Mouse (Mus musculus) midbrain, embryonic 10.5 days (tissue): ENCODE measurements around the gene Lsm8. TPM values are rescaled to one million over a fixed set of nuclear protein-coding genes. Genes with fewer than 3 reads are reported as not detected.

Experiments used
- DNase-seq: peaks from one replicate; pipeline ENCODE4 v3.0.0-alpha.2; 2017; ENCODE audit warnings: low spot score
- H3K27ac ChIP-seq: fragments of 300-500 bp; sonication (generic); replicated peaks from 2 replicates; pipeline ENCODE4 v1.5.1; 2016; ENCODE audit warnings: mild to moderate bottlenecking
- H3K27me3 ChIP-seq: fragments of 300-500 bp; sonication (generic); 2 replicates; pipeline ENCODE4 v1.6.1; 2016; ENCODE audit warnings: low read depth, mild to moderate bottlenecking; ENCODE audit not compliant: poor library complexity, severe bottlenecking
- H3K36me3 ChIP-seq: fragments of 300-500 bp; sonication (generic); 2 replicates; pipeline ENCODE4 v1.6.1; 2016; ENCODE audit warnings: mild to moderate bottlenecking, moderate library complexity
- H3K4me1 ChIP-seq: fragments of 300-500 bp; sonication (generic); 2 replicates; pipeline ENCODE4 v1.6.1; 2016
- H3K4me3 ChIP-seq: fragments of 300-500 bp; sonication (generic); 2 replicates; pipeline ENCODE4 v1.5.1; 2016; ENCODE audit warnings: mild to moderate bottlenecking, moderate library complexity
- H3K9me3 ChIP-seq: fragments of 300-500 bp; sonication (generic); replicated peaks from 2 replicates; pipeline ENCODE4 v1.6.1; 2016; ENCODE audit warnings: mild to moderate bottlenecking
- WGBS: fragments of 180-500 bp; shearing (Covaris S2); methylation state at CpG from one replicate; pipeline ENCODE4 v1.1.7; 2016; 5-methylcytosine and 5-hydroxymethylcytosine counted together
- polyA plus RNA-seq: library from polyadenylated mRNA; unstranded; fragments of >200 nt; fragmentation: Nextera tagmentation; extraction: Ambion mirVana; gene quantifications from 2 replicates; pipeline ENCODE4 v1.2.1, GENCODE M21; 2016

The Lsm8 gene
- polyA plus RNA-seq, 1 experiment from 2014 or later, result 234 TPM

DNA sequence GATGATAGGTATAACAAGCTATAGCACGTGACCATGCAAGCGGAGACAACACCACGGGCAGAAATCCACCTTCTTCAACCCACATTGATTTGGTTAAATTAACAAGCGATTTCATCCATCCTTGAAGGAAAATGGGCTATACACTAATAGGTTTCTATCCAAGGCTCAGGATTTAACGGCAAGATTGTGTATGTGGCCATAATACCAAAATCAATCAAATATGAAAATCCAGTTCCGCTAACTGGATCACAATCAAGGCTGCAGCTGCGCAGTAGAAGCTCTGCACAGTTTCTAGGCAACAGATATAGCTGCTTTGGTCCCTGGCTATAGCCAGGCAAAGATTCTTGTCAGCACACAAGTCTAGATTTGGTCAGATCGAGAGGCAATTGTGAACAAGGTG, 17.6 kb downstream of the Lsm8 start, which contains the start of gene Ankrd7:
TSS of gene Ankrd7 (plus strand) at position 301 of the 400 bp plus-strand sequence.
- H3K9me3 ChIP-seq, result peaks cover 5% of the 10 kb centered on the region; the same call in 1 of the 2 replicates
- H3K4me1 ChIP-seq, result no peaks in the 10 kb centered on the region
- DNase-seq, result no peak
- 95% methylated on average over 8 of the region's 8 CpGs for WGBS
- H3K27ac ChIP-seq, result no peak within 1 kb of the TSS
- no peaks in the 10 kb centered on the region for H3K27me3 ChIP-seq
- H3K4me3 ChIP-seq, result no peak within 1 kb of the TSS
- H3K36me3 ChIP-seq, result no peaks in the 10 kb centered on the region

DNA sequence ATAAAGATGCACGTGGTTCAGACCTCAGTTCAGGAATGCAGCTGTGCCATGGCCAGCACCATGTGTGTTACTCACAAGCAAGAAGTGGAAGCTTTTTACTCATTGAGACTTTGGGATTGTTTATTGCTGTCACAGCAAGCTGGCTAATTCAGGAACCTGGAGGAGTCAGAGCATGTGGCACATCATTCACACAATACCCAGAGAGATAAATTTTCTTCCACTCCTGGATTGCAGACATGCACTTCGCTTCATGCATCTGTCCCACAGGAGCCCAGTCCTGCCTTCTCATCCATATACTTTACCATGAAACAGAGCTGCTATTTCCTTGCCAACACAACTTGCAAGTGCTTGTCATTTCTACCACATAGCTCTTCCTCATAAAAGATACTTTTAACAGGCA, 40.7 kb downstream of the Lsm8 start:
- Histone ChIP-seq H3K4me1 (no peaks in the 10 kb centered on the region), H3K36me3 (no peaks in the 10 kb centered on the region), H3K27ac (no peak overlapping the region), H3K4me3 (no peak overlapping the region), H3K9me3 (no peaks in the 10 kb centered on the region), H3K27me3 (no peaks in the 10 kb centered on the region)
- DNase-seq, result no peak
- 86% methylated on average over 2 of the region's 2 CpGs for WGBS

DNA sequence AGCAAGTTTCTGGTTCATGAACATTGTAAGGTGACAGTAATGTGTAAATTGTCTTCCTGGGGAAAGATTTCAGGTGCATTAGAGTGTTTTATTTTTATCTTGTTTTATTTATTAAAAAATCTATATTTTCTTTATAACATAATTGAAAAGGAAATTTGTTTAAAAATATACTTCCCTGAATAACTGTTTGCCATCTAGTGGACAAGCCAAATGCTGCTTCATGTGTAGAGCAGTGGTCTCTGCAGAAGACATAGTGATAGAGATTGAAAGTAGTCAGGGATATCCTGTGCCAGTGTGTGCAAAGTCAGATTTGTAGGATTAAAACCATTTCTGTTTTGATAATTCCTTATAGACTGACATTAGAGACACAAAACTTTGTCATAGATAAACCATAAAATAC, 45.8 kb downstream of the Lsm8 start:
- no peak overlapping the region for H3K27ac ChIP-seq
- no peaks in the 10 kb centered on the region for H3K27me3 ChIP-seq
- H3K9me3 ChIP-seq, result no peaks in the 10 kb centered on the region
- H3K36me3 ChIP-seq, result no peaks in the 10 kb centered on the region
- no peaks in the 10 kb centered on the region for H3K4me1 ChIP-seq
- DNase-seq, result no peak
- H3K4me3 ChIP-seq, result no peak overlapping the region

Other genes starting within 250 kb of the Lsm8 start
- 0.38 and 0.45 TPM in 2 replicates for gene Ankrd7, start 17.7 kb downstream of the Lsm8 start, polyA plus RNA-seq